Mouse (Mus musculus): Measurements from ENCODE around the gene Gm16223. TPM values are rescaled to one million over a fixed set of nuclear protein-coding genes. Genes with fewer than 3 reads are reported as not detected.

Gene Gm16223
- total and polyA plus RNA-seq, 3 experiments: not detected

DNA sequence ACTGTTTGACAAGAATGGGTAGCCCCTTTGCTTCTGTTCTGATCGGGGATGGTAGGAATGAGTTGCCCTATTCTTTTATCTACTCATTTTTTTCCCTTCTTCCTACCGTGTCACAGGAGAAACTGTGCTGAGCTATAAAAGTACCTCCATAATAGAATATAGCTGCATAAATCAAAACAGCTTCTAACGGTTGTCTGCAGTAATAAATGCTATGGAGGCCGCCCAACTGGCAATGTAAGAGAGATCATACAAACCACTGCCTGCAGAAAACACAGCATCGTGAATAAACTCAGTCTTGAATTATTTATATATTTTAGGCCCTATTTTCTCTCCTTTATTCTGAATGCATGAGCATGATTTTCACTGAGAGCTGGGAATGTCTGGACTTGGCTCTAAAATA is 101.0 kb downstream of the Gm16223 start:
- no peak overlapping the region for H3K9ac ChIP-seq (ENCODE audit: control insufficient read depth, low read depth, low read length, poor library complexity, severe bottlenecking)
- H3K9me3 ChIP-seq (replicated peaks; ENCODE audit: insufficient read depth, low read length): no peaks in the 10 kb centered on the region
- DNase-seq (ENCODE audit: low read depth, low spot score): no peak
- no peak overlapping the region for H3K27ac ChIP-seq (ENCODE audit: control insufficient read depth, low read depth, low read length)
- TF ChIP-seq POLR2A (IDR thresholded peaks at IDR 0.05; ENCODE audit: control insufficient read depth in 1 of 2, insufficient read depth in 1 of 2, low read depth in 1 of 2, low read length in 2 of 2, poor library complexity in 1 of 2): no peak
- no peak for TF ChIP-seq ZKSCAN1 (IDR thresholded peaks at IDR 0.05; ENCODE audit: low read depth, low read length)
- TF ChIP-seq MAZ (IDR thresholded peaks at IDR 0.05; ENCODE audit: low read depth, low read length): no peak
- no peak for TF ChIP-seq E2F4 (IDR thresholded peaks at IDR 0.05; ENCODE audit: borderline replicate concordance, low read depth, low read length)
- TF ChIP-seq POLR2AphosphoS5 (IDR thresholded peaks at IDR 0.05; ENCODE audit: borderline replicate concordance, low read depth, low read length): no peak
- TF ChIP-seq ZC3H11A (IDR thresholded peaks at IDR 0.05; ENCODE audit: low read depth, low read length): no peak
- no peak for TF ChIP-seq RCOR1 (IDR thresholded peaks at IDR 0.05; ENCODE audit: low read depth, low read length)
- TF ChIP-seq USF2 (IDR thresholded peaks at IDR 0.05; ENCODE audit: borderline replicate concordance in 1 of 2, insufficient read depth in 1 of 2, low read depth in 1 of 2, low read length in 2 of 2): no peak
- no peak for TF ChIP-seq NRF1 (IDR thresholded peaks at IDR 0.05; ENCODE audit: insufficient read depth, low read depth, low read length, poor library complexity, severe bottlenecking)
- TF ChIP-seq TAL1 (IDR thresholded peaks at IDR 0.05; ENCODE audit: low read length): no peak
- no peak for TF ChIP-seq SMC3 (IDR thresholded peaks at IDR 0.05; ENCODE audit: low read depth, low read length)
- no peak for TF ChIP-seq JUND (IDR thresholded peaks at IDR 0.05; ENCODE audit: low read depth, low read length)
- no peaks in the 10 kb centered on the region for H3K27me3 ChIP-seq (ENCODE audit: control insufficient read depth in 1 of 2, insufficient read depth in 2 of 2, low read length in 2 of 2)
- H3K4me1 ChIP-seq (ENCODE audit: control insufficient read depth in 1 of 2, insufficient read depth in 2 of 2, low read length in 2 of 2): no peaks in the 10 kb centered on the region
- no peak overlapping the region for H3K4me3 ChIP-seq (ENCODE audit: control insufficient read depth in 1 of 2, insufficient read depth in 1 of 2, low read depth in 2 of 2, low read length in 2 of 2)
- H3K36me3 ChIP-seq (ENCODE audit: control insufficient read depth in 1 of 2, insufficient read depth in 2 of 2, low read length in 2 of 2): no peaks in the 10 kb centered on the region
- H3K79me2 ChIP-seq (ENCODE audit: control insufficient read depth, insufficient read depth, low read length, poor library complexity): no peaks in the 10 kb centered on the region

DNA sequence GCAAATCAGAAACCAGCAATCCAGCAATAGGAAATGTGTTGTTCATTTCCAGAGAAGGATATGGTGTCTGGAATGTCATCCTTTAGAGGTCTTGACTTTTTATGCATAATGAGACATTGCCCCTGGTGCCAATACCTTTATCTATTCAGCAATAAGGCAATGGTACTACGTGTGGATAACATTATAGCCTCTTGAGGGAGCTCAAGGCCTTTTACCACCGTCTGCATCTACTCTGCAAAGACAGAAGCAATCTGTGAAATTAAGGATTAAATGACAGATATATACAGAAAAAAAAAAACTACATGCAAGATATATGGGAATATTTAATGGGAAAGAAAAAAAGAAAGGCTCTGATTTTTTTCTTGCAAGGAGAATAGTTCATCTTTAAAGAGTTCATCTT is 106.3 kb downstream of the Gm16223 start:
- Histone ChIP-seq H3K79me2 (ENCODE audit: control insufficient read depth, insufficient read depth, low read length, poor library complexity) (no peaks in the 10 kb centered on the region), H3K27me3 (ENCODE audit: control insufficient read depth in 1 of 2, insufficient read depth in 2 of 2, low read length in 2 of 2) (no peaks in the 10 kb centered on the region), H3K36me3 (ENCODE audit: control insufficient read depth in 1 of 2, insufficient read depth in 2 of 2, low read length in 2 of 2) (no peaks in the 10 kb centered on the region), H3K4me1 (ENCODE audit: control insufficient read depth in 1 of 2, insufficient read depth in 2 of 2, low read length in 2 of 2) (no peaks in the 10 kb centered on the region), H3K27ac (ENCODE audit: control insufficient read depth, low read depth, low read length) (no peak overlapping the region), H3K4me3 (ENCODE audit: control insufficient read depth in 1 of 2, insufficient read depth in 1 of 2, low read depth in 2 of 2, low read length in 2 of 2) (no peak overlapping the region), H3K9ac (ENCODE audit: control insufficient read depth, low read depth, low read length, poor library complexity, severe bottlenecking) (no peak overlapping the region), H3K9me3 (replicated peaks; ENCODE audit: insufficient read depth, low read length) (no peaks in the 10 kb centered on the region)
- TF ChIP-seq MEF2A (IDR thresholded peaks at IDR 0.05; ENCODE audit: extremely low read depth, insufficient replicate concordance, low read depth, low read length, poor library complexity, severe bottlenecking) (no peak), HCFC1 (IDR thresholded peaks at IDR 0.05; ENCODE audit: low read depth, low read length) (no peak), TBP (IDR thresholded peaks at IDR 0.05; ENCODE audit: low read depth, low read length) (no peak), RCOR1 (IDR thresholded peaks at IDR 0.05; ENCODE audit: low read depth, low read length) (no peak), TCF12 (IDR thresholded peaks at IDR 0.05; ENCODE audit: low read depth, low read length) (no peak)
- no peak for DNase-seq (ENCODE audit: low read depth, low spot score)

Measured in MEL (cell line).